Mouse (Mus musculus): ENCODE data around the gene Trim27.

DNA sequence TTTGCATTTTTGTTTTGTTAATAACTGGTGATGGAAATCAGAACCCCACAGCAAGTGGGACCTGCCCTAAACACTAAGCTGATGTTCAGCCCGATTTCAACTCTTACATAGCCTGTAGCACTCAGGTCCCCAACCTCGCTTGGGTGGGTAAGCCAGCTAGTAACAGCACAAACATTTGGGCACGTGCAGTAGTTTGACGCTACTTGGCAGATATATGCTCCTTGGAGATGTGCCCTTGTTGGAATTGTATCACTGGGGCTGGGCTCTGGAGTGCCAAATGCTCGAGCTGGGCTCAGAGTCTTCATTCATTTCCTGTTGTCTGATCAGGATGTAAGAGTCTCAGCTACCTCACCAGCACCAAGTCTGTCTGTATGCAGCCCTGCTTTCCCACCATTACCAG, 16.7 kb upstream of the Trim27 start:
- TF ChIP-seq CTCF (conservative IDR thresholded peaks at IDR 0.05; ENCODE audit: low read length): no peak
- TF ChIP-seq POU5F1 (IDR thresholded peaks at IDR 0.05; ENCODE audit: borderline replicate concordance, low read length): no peak

All from E14TG2a.4 (cell line).